Mouse (Mus musculus) ES-E14 (cell line): ENCODE data around the gene Muc1.

Experiments
- CHD2 ChIP-seq: IDR thresholded peaks from 2 replicates; pipeline ENCODE4 v1.6.1; 2014; ENCODE audit warnings: mild to moderate bottlenecking, low read depth, low read length, inconsistent platforms
- HCFC1 ChIP-seq: IDR thresholded peaks from 2 replicates; pipeline ENCODE4 v1.6.1; 2012; ENCODE audit warnings: low read length, inconsistent platforms, borderline replicate concordance; ENCODE audit not compliant: insufficient read depth
- MAFK ChIP-seq: IDR thresholded peaks from 2 replicates; pipeline ENCODE4 v1.6.1; 2014; ENCODE audit warnings: mild to moderate bottlenecking, low read depth, low read length, inconsistent platforms; ENCODE audit not compliant: insufficient read depth
- ZC3H11A ChIP-seq: IDR thresholded peaks from 2 replicates; pipeline ENCODE4 v1.6.1; 2012; ENCODE audit warnings: low read depth, mild to moderate bottlenecking, inconsistent platforms, low read length, borderline replicate concordance
- ZNF384 ChIP-seq: IDR thresholded peaks from 2 replicates; pipeline ENCODE4 v1.6.1; 2012; ENCODE audit warnings: low read depth, low read length, inconsistent platforms

DNA sequence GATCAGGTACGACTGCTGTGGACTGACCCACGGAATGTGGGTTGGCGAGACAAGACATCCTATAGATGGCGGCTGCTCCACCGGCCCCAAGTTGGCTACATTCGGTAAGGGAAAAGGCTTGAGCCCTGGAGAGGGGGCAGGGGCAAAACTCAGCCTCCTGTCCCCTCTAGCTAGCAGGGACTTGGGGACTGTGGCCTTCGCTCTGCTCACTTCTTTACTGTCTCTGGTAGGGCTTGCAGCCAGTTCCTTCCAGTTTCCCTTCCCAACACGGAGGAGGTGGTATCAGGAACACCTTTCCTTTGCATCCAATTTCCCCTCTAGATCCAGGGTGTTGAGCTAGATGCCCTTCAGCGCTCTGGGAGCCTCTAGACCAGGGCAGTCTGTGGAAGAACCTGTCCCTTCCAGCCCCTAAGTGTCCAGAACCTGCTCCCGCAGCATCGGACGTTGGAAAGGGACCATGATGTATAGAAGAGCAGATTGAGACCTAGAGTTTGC is 3.5 kb upstream of the Muc1 start:
- TF ChIP-seq ZC3H11A (no peak), ZNF384 (no peak), HCFC1 (no peak), CHD2 (no peak), MAFK (no peak)
